Mouse (Mus musculus) urinary bladder, adult 2 months (tissue): ENCODE measurements around the gene Dmkn. TPM values are rescaled to one million over a fixed set of nuclear protein-coding genes. Genes with fewer than 3 reads are reported as not detected.
"Not testable (repeated sequence)": the region's sequence is repeated elsewhere in the genome, so short reads cannot be mapped to it uniquely, and the experiment has no call there.

ENCODE experiments used
- DNase-seq: peaks from one replicate; pipeline ENCODE4 v3.0.0; 2022; ENCODE audit warnings: low spot score
- polyA plus RNA-seq: library from polyadenylated mRNA; depleted of rRNA; stranded (reverse); fragments of >200 nt; gene quantifications from 2 replicates; pipeline ENCODE4 v1.2.3, GENCODE M21; 2012; rRNA removed

The Dmkn gene
- polyA plus RNA-seq, 1 experiment, result 16.2 TPM

- no peak for DNase-seq
Measured at GRCm38 (mm10) chr7:30812291-30812807, 48.8 kb downstream of the Dmkn start.

DNA sequence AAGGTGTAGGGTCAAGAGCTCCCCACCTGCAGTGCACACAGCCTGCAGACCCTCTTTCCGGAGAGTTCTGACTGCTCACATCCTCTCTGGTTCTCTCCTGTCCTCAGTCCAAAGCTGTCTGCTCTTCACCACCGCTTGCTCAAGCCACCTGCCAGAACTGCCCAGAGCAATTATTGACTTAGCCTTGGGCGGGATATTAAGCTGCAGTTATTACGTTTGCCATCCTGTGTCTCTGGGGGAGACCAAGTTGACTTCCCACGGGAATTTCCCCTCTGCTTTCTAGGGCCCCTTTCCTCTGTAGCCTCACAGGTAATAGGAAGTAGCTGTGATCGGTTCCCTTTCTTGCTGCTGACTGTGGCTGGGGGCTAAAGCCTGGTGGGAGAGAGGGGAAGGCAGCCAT, 56.6 kb downstream of the Dmkn start:
- DNase-seq, result no peak

GRCm38 (mm10) chr7:30820854-30821445, 57.4 kb downstream of the Dmkn start:
- DNase-seq, result no peak

DNA sequence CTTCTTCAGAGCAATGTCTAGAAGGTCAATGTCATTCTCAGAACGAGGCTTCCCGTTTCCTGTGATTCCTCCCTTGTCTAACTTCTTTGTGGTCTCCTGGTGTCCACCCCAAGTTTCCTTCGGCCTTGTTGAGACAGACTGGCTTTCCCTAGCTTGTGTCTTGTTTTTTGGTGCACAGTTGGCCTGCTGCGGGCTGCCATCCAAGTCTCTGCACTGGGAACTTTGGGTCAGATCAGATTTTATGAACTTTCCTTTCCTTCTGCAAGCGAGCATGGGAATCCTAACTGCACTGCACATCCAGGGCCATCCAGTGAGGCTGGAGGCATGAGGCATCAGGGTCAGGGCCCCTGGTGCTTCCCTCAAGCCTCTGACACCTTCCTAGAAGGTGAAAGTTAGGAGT, 58.0 kb downstream of the Dmkn start:
- no peak for DNase-seq

GRCm38 (mm10) chr7:30823675-30824074, 60.1 kb downstream of the Dmkn start, which contains the start of gene Ffar2:
Gene Ffar2 (minus strand): TSS chr7:30823775.
- DNase-seq, result no peak

- no peak for DNase-seq
Measured at GRCm38 (mm10) chr7:30824306-30824705, 60.8 kb downstream of the Dmkn start.

DNA sequence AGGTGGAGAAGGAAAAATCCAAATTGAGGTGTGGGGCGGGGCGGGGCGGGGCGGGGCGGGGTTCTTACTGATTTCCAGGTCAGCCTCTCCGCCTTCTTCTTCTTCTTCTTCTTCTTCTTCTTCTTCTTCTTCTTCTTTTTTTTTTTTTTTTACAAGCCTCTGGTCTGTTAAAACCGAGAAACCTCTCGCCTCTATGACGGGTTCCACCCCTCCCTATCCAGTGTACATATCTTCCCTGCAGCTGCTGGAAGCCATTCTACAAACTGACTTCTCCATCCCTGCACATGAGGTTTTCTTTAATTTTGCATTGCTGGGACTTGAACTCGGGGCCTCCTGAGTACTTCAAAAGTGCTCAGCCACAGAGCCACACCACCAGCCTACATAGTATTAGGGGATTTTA, 63.1 kb downstream of the Dmkn start:
- DNase-seq, result no peak

DNA sequence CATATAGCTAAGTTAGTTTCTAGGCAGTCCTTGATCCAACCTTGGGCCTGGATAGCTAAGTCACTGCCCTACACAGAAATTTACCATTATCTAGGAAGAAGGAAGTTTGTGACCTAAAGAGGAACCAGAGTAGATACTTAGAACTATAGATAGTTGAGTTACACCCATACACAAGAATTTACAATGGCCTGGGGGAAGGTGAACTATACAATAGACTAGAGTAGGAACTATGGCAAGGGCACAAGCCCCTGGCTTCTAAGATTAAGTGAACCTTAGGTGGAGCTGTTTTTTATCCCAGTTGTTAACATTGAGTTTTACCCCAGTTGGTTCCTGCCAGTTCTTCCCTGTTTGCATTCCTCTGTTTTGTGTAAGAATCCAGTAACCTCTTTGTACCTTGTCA, 65.3 kb downstream of the Dmkn start:
- not testable (repeated sequence) for DNase-seq

DNA sequence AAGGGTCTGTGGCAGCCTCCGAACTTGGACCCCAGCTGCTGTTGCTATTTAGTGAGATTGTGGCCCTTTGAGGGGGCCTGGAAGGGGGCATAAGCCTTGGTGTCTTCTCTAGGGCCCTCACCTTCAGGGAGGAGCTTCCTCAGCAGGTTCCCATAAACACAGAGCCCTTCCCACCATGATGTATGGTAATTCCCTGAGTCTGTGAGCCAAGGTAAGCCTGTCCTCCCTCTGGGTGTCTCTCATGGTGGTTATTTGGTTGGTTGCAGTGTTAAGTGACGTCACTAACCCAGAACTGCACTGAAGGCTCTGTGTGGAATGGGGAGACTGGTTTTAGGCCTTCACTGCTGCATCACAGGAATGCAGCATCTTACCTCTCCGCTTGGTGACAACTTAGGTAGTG, 65.9 kb downstream of the Dmkn start:
- no peak for DNase-seq

Other genes starting within 250 kb of the Dmkn start
- gene Arhgap33, start 228.7 kb upstream of the Dmkn start, polyA plus RNA-seq, result 6.9 and 7.7 TPM in 2 replicates
- gene Hspb6, start 211.6 kb upstream of the Dmkn start, polyA plus RNA-seq, result 342 and 444 TPM in 2 replicates
- gene Proser3, start 211.5 kb upstream of the Dmkn start, polyA plus RNA-seq, result 11.0 and 12.0 TPM in 2 replicates
- gene Lin37, start 203.9 kb upstream of the Dmkn start, polyA plus RNA-seq, result 33.8 and 36.5 TPM in 2 replicates
- 69.1 and 74.1 TPM in 2 replicates for gene U2af1l4, start 200.5 kb upstream of the Dmkn start, polyA plus RNA-seq
- gene Gm49396, start 200.4 kb upstream of the Dmkn start, polyA plus RNA-seq, result 2.8 and 5.1 TPM in 2 replicates
- gene Psenen, start 200.1 kb upstream of the Dmkn start, polyA plus RNA-seq, result 151 and 174 TPM in 2 replicates
- 3.6 and 4.9 TPM in 2 replicates for gene Igflr1, start 198.3 kb upstream of the Dmkn start, polyA plus RNA-seq
- 38.3 and 40.2 TPM in 2 replicates for gene Kmt2b, start 175.0 kb upstream of the Dmkn start, polyA plus RNA-seq
- gene Zbtb32, start 164.8 kb upstream of the Dmkn start, polyA plus RNA-seq, result 1.8 and 2.4 TPM in 2 replicates
- 2,098 and 2,832 TPM in 2 replicates for gene Upk1a, start 150.9 kb upstream of the Dmkn start, polyA plus RNA-seq
- gene Cox6b1, start 137.6 kb upstream of the Dmkn start, polyA plus RNA-seq, result 703 and 875 TPM in 2 replicates
- not detected in 2 replicates for gene Etv2, start 127.9 kb upstream of the Dmkn start, polyA plus RNA-seq
- 58.5 and 64.1 TPM in 2 replicates for gene Rbm42, start 113.4 kb upstream of the Dmkn start, polyA plus RNA-seq
- gene Haus5, start 98.8 kb upstream of the Dmkn start, polyA plus RNA-seq, result 9.4 and 13.2 TPM in 2 replicates
- not detected in 2 replicates for gene Pmis2, start 92.2 kb upstream of the Dmkn start, polyA plus RNA-seq
- not detected in 2 replicates for gene 2200002J24Rik, start 64.8 kb upstream of the Dmkn start, polyA plus RNA-seq
- gene Atp4a, start 51.5 kb upstream of the Dmkn start, polyA plus RNA-seq, result 0.03 TPM in 1 of 2 replicates, not detected in the other
- 97.6 and 129 TPM in 2 replicates for gene Tmem147, start 34.2 kb upstream of the Dmkn start, polyA plus RNA-seq
- not detected in 2 replicates for gene Gapdhs, start 20.1 kb upstream of the Dmkn start, polyA plus RNA-seq
- gene Sbsn, start 12.3 kb upstream of the Dmkn start, polyA plus RNA-seq, result 17.9 and 21.2 TPM in 2 replicates
- gene Krtdap, start 24.1 kb downstream of the Dmkn start, polyA plus RNA-seq, result 29.5 and 47.2 TPM in 2 replicates
- gene Ffar2, start 60.0 kb downstream of the Dmkn start, polyA plus RNA-seq, result 0.46 and 0.55 TPM in 2 replicates
- gene Ffar3, start 92.4 kb downstream of the Dmkn start, polyA plus RNA-seq, result not detected in 2 replicates
- gene Ffar1, start 97.8 kb downstream of the Dmkn start, polyA plus RNA-seq, result not detected in 2 replicates
- gene Cd22, start 116.6 kb downstream of the Dmkn start, polyA plus RNA-seq, result 0.49 and 0.58 TPM in 2 replicates
- gene Mag, start 151.1 kb downstream of the Dmkn start, polyA plus RNA-seq, result 0.81 and 1.1 TPM in 2 replicates
- not detected in 2 replicates for gene Hamp2, start 160.9 kb downstream of the Dmkn start, polyA plus RNA-seq
- not detected in 2 replicates for gene Hamp, start 180.3 kb downstream of the Dmkn start, polyA plus RNA-seq
- gene Usf2, start 193.0 kb downstream of the Dmkn start, polyA plus RNA-seq, result 109 and 118 TPM in 2 replicates
- gene Lsr, start 209.7 kb downstream of the Dmkn start, polyA plus RNA-seq, result 38.0 and 38.9 TPM in 2 replicates
- 4.9 and 7.7 TPM in 2 replicates for gene Fam187b, start 210.0 kb downstream of the Dmkn start, polyA plus RNA-seq